Comparison of ENCODE assay signal across 8 mouse cellular contexts in genomic region chr19:5806051-5806808, GRCm38 (mm10). TPM values are rescaled to one million over a fixed set of nuclear protein-coding genes. Genes with fewer than 3 reads are reported as not detected.
DNase-seq lines count a peak whose midpoint lies in the region; ATAC-seq lines count a peak whose summit lies in the region.

No protein-coding gene starts in this region.

- H3K4me1 ChIP-seq in intestine, embryonic 14.5 days (replicated peaks; ENCODE audit: control insufficient read depth, insufficient read depth, low read length) = peaks cover 60% of the 10 kb centered on the region
- peaks cover 75% of the 10 kb centered on the region for H3K4me1 ChIP-seq in liver, embryonic 15.5 days (replicated peaks)
- peaks cover 60% of the 10 kb centered on the region for H3K4me1 ChIP-seq in neural tube, embryonic 15.5 days

- peak overlapping the region; percentile 98 for H3K27ac ChIP-seq in intestine, embryonic 14.5 days (ENCODE audit: low read depth)
- H3K27ac ChIP-seq in liver, embryonic 15.5 days (replicated peaks) = peak overlapping the region; percentile 99
- H3K27ac ChIP-seq in neural tube, embryonic 15.5 days (replicated peaks) = peak overlapping the region; percentile 77

- no peaks in the 10 kb centered on the region for H3K36me3 ChIP-seq in intestine, embryonic 14.5 days (ENCODE audit: control insufficient read depth, insufficient read depth, low read length)
- peaks cover under 1% of the 10 kb centered on the region; the same call in 1 of the 2 replicates for H3K36me3 ChIP-seq in liver, embryonic 15.5 days (replicated peaks)
- no peaks in the 10 kb centered on the region for H3K36me3 ChIP-seq in neural tube, embryonic 15.5 days

- H3K4me3 ChIP-seq in intestine, embryonic 14.5 days (ENCODE audit: low read depth, low read length) = no peak overlapping the region
- H3K4me3 ChIP-seq in liver, embryonic 15.5 days (replicated peaks) = 0 out of 2 replicates have a peak overlapping the region, but pooled peaks have one; percentile 14
- no peak overlapping the region for H3K4me3 ChIP-seq in neural tube, embryonic 15.5 days (replicated peaks)

- no peaks in the 10 kb centered on the region for H3K9me3 ChIP-seq in intestine, embryonic 14.5 days (ENCODE audit: control insufficient read depth, low read length)
- no peaks in the 10 kb centered on the region for H3K9me3 ChIP-seq in liver, embryonic 15.5 days (replicated peaks)
- H3K9me3 ChIP-seq in neural tube, embryonic 15.5 days (replicated peaks) = no peaks in the 10 kb centered on the region

- ATAC-seq in intestine, embryonic 14.5 days (replicated peaks; ENCODE audit: low FRiP score, low TSS enrichment, low read depth) = no peak
- no peak for ATAC-seq in liver, embryonic 15.5 days (ENCODE audit: insufficient read depth)
- ATAC-seq in neural tube, embryonic 15.5 days (ENCODE audit: low FRiP score) = no peak

- 0 out of 2 replicates have a peak overlapping the region, but pooled peaks have one; percentile 38 for H3K9ac ChIP-seq in intestine, embryonic 14.5 days (ENCODE audit: low read length)
- peak overlapping the region; percentile 43; the same call in 1 of the 2 replicates for H3K9ac ChIP-seq in liver, embryonic 15.5 days
- H3K9ac ChIP-seq in neural tube, embryonic 15.5 days (replicated peaks) = 0 out of 2 replicates have a peak overlapping the region, but pooled peaks have one; percentile 20

- DNase-seq in 416B (ENCODE audit: low read depth) (peak; percentile 79), R1 (ENCODE audit: low read depth, low spot score) (peak; percentile 93)
- peak; percentile 59 for DNase-seq in gastrocnemius, postnatal 14 days
- peak; percentile 70 for DNase-seq in intestine, embryonic 14.5 days (ENCODE audit: low spot score)
- no peak for DNase-seq in spleen, postnatal 10 days (ENCODE audit: low spot score in 2 of 2)
- no peak for DNase-seq in right cerebral cortex, postnatal 36 days (ENCODE audit: low spot score in 2 of 2)

- peak overlapping the region; percentile 26 for H3K4me2 ChIP-seq in intestine, embryonic 14.5 days (ENCODE audit: low read length)
- peak overlapping the region; percentile 57 for H3K4me2 ChIP-seq in liver, embryonic 15.5 days
- H3K4me2 ChIP-seq in neural tube, embryonic 15.5 days = no peak overlapping the region; the same call in 1 of the 2 replicates

- H3K27me3 ChIP-seq in intestine, embryonic 14.5 days (replicated peaks; ENCODE audit: control insufficient read depth, insufficient read depth, low read length) = no peaks in the 10 kb centered on the region
- no peaks in the 10 kb centered on the region for H3K27me3 ChIP-seq in liver, embryonic 15.5 days
- no peaks in the 10 kb centered on the region for H3K27me3 ChIP-seq in neural tube, embryonic 15.5 days (replicated peaks)

- WGBS in intestine, embryonic 14.5 days = 6% methylated on average over 8 of the region's 8 CpGs
- WGBS in liver, embryonic 15.5 days (ENCODE audit: insufficient replicate concordance) = 16% methylated on average over 8 of the region's 8 CpGs
- WGBS in neural tube, embryonic 15.5 days = 3% methylated on average over 8 of the region's 8 CpGs

- intact Hi-C loops in gastrocnemius, postnatal 14 days (cut with DNase I; ENCODE audit: low total_unique reads) = no loop called here

RNA-seq across cellular contexts. Expression of gene Scyl1, which starts 35.0 kb away (rescaled TPM):
- 10 to 100 TPM; 56.8 to 64.9 TPM for total RNA-seq in gastrocnemius, postnatal 14 days (2021)
- 68.8 and 69.2 TPM in 2 replicates for polyA plus RNA-seq in intestine, embryonic 14.5 days (2014; fragmentation: Nextera tagmentation; extraction: Ambion mirVana)
- 21.1 and 24.4 TPM in 2 replicates for polyA plus RNA-seq in liver, embryonic 15.5 days (2015; fragmentation: Nextera tagmentation; extraction: Ambion mirVana)
- 81.6 and 83.1 TPM in 2 replicates for polyA plus RNA-seq in neural tube, embryonic 15.5 days (2015; fragmentation: Nextera tagmentation; extraction: Ambion mirVana)

Comparison
In these comparisons a context has a peak if more than half of its experiments do, and no peak if none do; other contexts are left out.
1. DNase-seq: peak in 416B (single experiment), R1 (single experiment), gastrocnemius, postnatal 14 days (single experiment) and intestine, embryonic 14.5 days (single experiment); none in spleen, postnatal 10 days (0 of 2) and right cerebral cortex, postnatal 36 days (0 of 2).
2. Peak in every context shown above with its lines, with median percentiles within 50 percentile points of each other: H3K27ac ChIP-seq and H3K9ac ChIP-seq.